11 mouse cellular contexts compared by ENCODE assay signal in genomic region chr4:115060753-115061152, GRCm38 (mm10). TPM values are rescaled to one million over a fixed set of nuclear protein-coding genes. Genes with fewer than 3 reads are reported as not detected.
DNase-seq lines count a peak whose midpoint lies in the region; ATAC-seq lines count a peak whose summit lies in the region.
"Had no signal": no experiment of that assay in that cellular context is flagged by ENCODE, and none has a peak within 500 bp of the region (broad histone marks: within the 10 kb centered on the region; RNA-seq: fewer than 3 reads in every experiment).

No protein-coding gene starts in this region.

- H3K4me3 ChIP-seq in heart, embryonic 11.5 days (ENCODE audit: low read depth, low read length), result peak overlapping the region; percentile 56
- peak overlapping the region; percentile 54 for H3K4me3 ChIP-seq in lung, embryonic 16.5 days (ENCODE audit: low read length)
- H3K4me3 ChIP-seq in hindbrain, embryonic 13.5 days, result peak overlapping the region; percentile 33
- peak overlapping the region; percentile 37 for H3K4me3 ChIP-seq in midbrain, embryonic 12.5 days

- ATAC-seq in heart, embryonic 11.5 days (replicated peaks; ENCODE audit: insufficient number of reproducible peaks, low FRiP score, low TSS enrichment), result no peak
- ATAC-seq in lung, embryonic 16.5 days (ENCODE audit: low read depth), result no peak
- no peak for ATAC-seq in hindbrain, embryonic 13.5 days (ENCODE audit: low FRiP score)
- ATAC-seq in midbrain, embryonic 12.5 days (ENCODE audit: low FRiP score, low read depth), result no peak
- ATAC-seq: forebrain, embryonic 14.5 days had no signal

- DNase-seq in heart, adult 9 months (ENCODE audit: low spot score in 2 of 2), result no peak
- DNase-seq in lung, postnatal 25 days (ENCODE audit: low spot score), result no peak
- DNase-seq in left cerebral cortex, adult 18-20 months (ENCODE audit: low spot score in 2 of 2), result no peak
- no peak for DNase-seq in adipocyte (ENCODE audit: low spot score)
- DNase-seq: lung, adult 2 months; thymus, postnatal 36 days had no signal

- H3K9me3 ChIP-seq in heart, embryonic 11.5 days (replicated peaks; ENCODE audit: control insufficient read depth, low read length), result no peaks in the 10 kb centered on the region
- H3K9me3 ChIP-seq in lung, embryonic 16.5 days (ENCODE audit: control insufficient read depth, low read length), result no peaks in the 10 kb centered on the region
- no peaks in the 10 kb centered on the region for H3K9me3 ChIP-seq in hindbrain, embryonic 13.5 days
- no peaks in the 10 kb centered on the region for H3K9me3 ChIP-seq in midbrain, embryonic 12.5 days

- H3K4me2 ChIP-seq in heart, embryonic 11.5 days, result peak overlapping the region; percentile 75
- H3K4me2 ChIP-seq in lung, embryonic 16.5 days (ENCODE audit: low read depth, low read length), result peak overlapping the region; percentile 38; the same call in 1 of the 2 replicates
- peak overlapping the region; percentile 33 for H3K4me2 ChIP-seq in hindbrain, embryonic 13.5 days
- peak overlapping the region; percentile 42 for H3K4me2 ChIP-seq in midbrain, embryonic 12.5 days (replicated peaks)

- peak overlapping the region; percentile 90 for H3K9ac ChIP-seq in heart, embryonic 11.5 days (ENCODE audit: low read depth, low read length)
- peak overlapping the region; percentile 2; the same call in 1 of the 2 replicates for H3K9ac ChIP-seq in lung, embryonic 16.5 days (ENCODE audit: low read length)
- no peak overlapping the region for H3K9ac ChIP-seq in hindbrain, embryonic 13.5 days
- no peak overlapping the region for H3K9ac ChIP-seq in midbrain, embryonic 12.5 days (replicated peaks)

- WGBS in heart, embryonic 11.5 days (ENCODE audit: insufficient replicate concordance), result 16% methylated on average over 3 of the region's 3 CpGs
- WGBS in lung, embryonic 16.5 days, result 20% methylated on average over 3 of the region's 3 CpGs
- 14% methylated on average over 3 of the region's 3 CpGs for WGBS in hindbrain, embryonic 13.5 days
- WGBS in midbrain, embryonic 12.5 days, result 16% methylated on average over 3 of the region's 3 CpGs

- H3K36me3 ChIP-seq in heart, embryonic 11.5 days (ENCODE audit: control insufficient read depth, insufficient read depth, low read length), result no peaks in the 10 kb centered on the region
- H3K36me3 ChIP-seq in lung, embryonic 16.5 days (ENCODE audit: control insufficient read depth, insufficient read depth, low read length), result no peaks in the 10 kb centered on the region
- no peaks in the 10 kb centered on the region for H3K36me3 ChIP-seq in hindbrain, embryonic 13.5 days
- no peaks in the 10 kb centered on the region for H3K36me3 ChIP-seq in midbrain, embryonic 12.5 days

- peaks cover 84% of the 10 kb centered on the region for H3K27me3 ChIP-seq in heart, embryonic 11.5 days (ENCODE audit: control insufficient read depth, insufficient read depth, low read length)
- H3K27me3 ChIP-seq in lung, embryonic 16.5 days (ENCODE audit: control insufficient read depth, insufficient read depth, low read depth, low read length), result peaks cover 85% of the 10 kb centered on the region
- H3K27me3 ChIP-seq in hindbrain, embryonic 13.5 days, result peaks cover 99% of the 10 kb centered on the region
- H3K27me3 ChIP-seq in midbrain, embryonic 12.5 days, result peaks cover 97% of the 10 kb centered on the region

- H3K4me1 ChIP-seq in heart, embryonic 11.5 days (ENCODE audit: control insufficient read depth, insufficient read depth, low read length), result peaks cover 14% of the 10 kb centered on the region
- H3K4me1 ChIP-seq in lung, embryonic 16.5 days (replicated peaks; ENCODE audit: control insufficient read depth, insufficient read depth, low read length), result peaks cover 18% of the 10 kb centered on the region
- peaks cover 32% of the 10 kb centered on the region for H3K4me1 ChIP-seq in hindbrain, embryonic 13.5 days (replicated peaks)
- peaks cover 29% of the 10 kb centered on the region for H3K4me1 ChIP-seq in midbrain, embryonic 12.5 days

- peak overlapping the region; percentile 88; the same call in 1 of the 2 replicates for H3K27ac ChIP-seq in heart, embryonic 11.5 days (ENCODE audit: low read depth, low read length)
- no peak overlapping the region; the same call in 1 of the 2 replicates for H3K27ac ChIP-seq in lung, embryonic 16.5 days (ENCODE audit: low read length)
- H3K27ac ChIP-seq in hindbrain, embryonic 13.5 days, result peak overlapping the region; percentile 81; the same call in 1 of the 2 replicates
- H3K27ac ChIP-seq in midbrain, embryonic 12.5 days (replicated peaks), result peak overlapping the region; percentile 81

RNA-seq across cellular contexts. Expression of gene Tal1, which starts 4.5 kb away (rescaled TPM):
- polyA plus RNA-seq in heart, embryonic 11.5 days (2014; fragmentation: Nextera tagmentation; extraction: Ambion mirVana), result 10.1 and 14.1 TPM in 2 replicates
- 1.6 and 1.7 TPM in 2 replicates for polyA plus RNA-seq in lung, embryonic 16.5 days (2015; fragmentation: Nextera tagmentation; extraction: Ambion mirVana)
- 3.8 and 6.7 TPM in 2 replicates for polyA plus RNA-seq in hindbrain, embryonic 13.5 days (2015; fragmentation: Nextera tagmentation; extraction: Ambion mirVana)
- 9.6 and 9.8 TPM in 2 replicates for polyA plus RNA-seq in midbrain, embryonic 12.5 days (2016; fragmentation: Nextera tagmentation; extraction: Ambion mirVana)
- 1 to 10 TPM; 1.3 to 1.4 TPM for total RNA-seq in left cerebral cortex, adult 18-20 months (2021)

RNA-seq across cellular contexts. Expression of gene Pdzk1ip1, which starts 27.8 kb away (rescaled TPM):
- 57.3 and 66.1 TPM in 2 replicates for polyA plus RNA-seq in heart, embryonic 11.5 days (2014; fragmentation: Nextera tagmentation; extraction: Ambion mirVana)
- polyA plus RNA-seq in lung, embryonic 16.5 days (2015; fragmentation: Nextera tagmentation; extraction: Ambion mirVana), result 33.8 and 37.9 TPM in 2 replicates
- 5.5 and 10.3 TPM in 2 replicates for polyA plus RNA-seq in hindbrain, embryonic 13.5 days (2015; fragmentation: Nextera tagmentation; extraction: Ambion mirVana)
- polyA plus RNA-seq in midbrain, embryonic 12.5 days (2016; fragmentation: Nextera tagmentation; extraction: Ambion mirVana), result 11.8 and 12.9 TPM in 2 replicates
- total RNA-seq in left cerebral cortex, adult 18-20 months (2021), result under 1 TPM; 0.42 to 0.93 TPM

Comparison
In these comparisons a context has a peak if more than half of its experiments do, and no peak if none do; other contexts are left out.
1. H3K9ac ChIP-seq: peak in heart, embryonic 11.5 days (single experiment) and lung, embryonic 16.5 days (single experiment); none in hindbrain, embryonic 13.5 days (single experiment) and midbrain, embryonic 12.5 days (single experiment).
2. Peak in every context shown above with its lines, with median percentiles within 50 percentile points of each other: H3K4me2 ChIP-seq and H3K4me3 ChIP-seq.